ENCODE assay signal across 23 mouse cellular contexts in the genomic region with DNA sequence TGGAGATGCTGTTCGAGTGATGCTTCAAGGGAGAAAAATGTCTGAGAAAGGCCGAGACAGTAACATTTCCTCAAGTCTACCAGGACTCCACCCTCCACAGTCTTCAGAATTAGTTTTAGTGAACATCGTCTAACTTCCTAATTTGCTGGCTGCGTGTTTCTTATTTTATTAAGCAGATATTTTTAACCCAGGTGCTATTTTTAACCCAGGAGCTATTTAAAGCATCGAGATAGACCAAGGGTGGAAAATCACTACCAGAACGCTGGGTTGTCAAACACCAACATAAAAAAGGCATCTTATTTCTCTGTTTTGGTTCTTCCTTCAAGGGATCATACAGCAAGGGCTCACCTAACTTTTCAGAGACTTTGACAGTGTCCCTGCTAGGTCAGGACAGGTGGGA. TPM values are rescaled to one million over a fixed set of nuclear protein-coding genes. Genes with fewer than 3 reads are reported as not detected.
"Had no signal": no experiment of that assay in that cellular context is flagged by ENCODE, and none has a peak within 500 bp of the region (broad histone marks: within the 10 kb centered on the region; RNA-seq: fewer than 3 reads in every experiment).

No protein-coding gene starts in this region.

- H3K36me3 ChIP-seq: lung, embryonic 15.5 days; midbrain, embryonic 13.5 days; midbrain, embryonic 15.5 days; neural tube, embryonic 13.5 days; neural tube, embryonic 15.5 days; stomach, embryonic 15.5 days had no signal

- H3K27me3 ChIP-seq: lung, embryonic 15.5 days; midbrain, embryonic 13.5 days; midbrain, embryonic 15.5 days; neural tube, embryonic 13.5 days; neural tube, embryonic 15.5 days; stomach, embryonic 15.5 days had no signal

- H3K4me2 ChIP-seq: lung, embryonic 15.5 days; midbrain, embryonic 11.5 days; midbrain, embryonic 13.5 days; midbrain, embryonic 15.5 days; neural tube, embryonic 13.5 days; neural tube, embryonic 15.5 days; stomach, embryonic 15.5 days had no signal

- H3K4me1 ChIP-seq: midbrain, embryonic 13.5 days; midbrain, embryonic 15.5 days; neural tube, embryonic 13.5 days; neural tube, embryonic 15.5 days; stomach, embryonic 15.5 days had no signal

- DNase-seq: lung, adult 2 months; lung, postnatal 14 days; lung, postnatal 36 days; retina, postnatal 1 day; right cerebral cortex, adult 18-20 months; right cerebral cortex, postnatal 25 days; right cerebral cortex, postnatal 4 days; spleen, adult 18-20 months; thymus, adult 2 months; thymus, postnatal 25 days; thymus, postnatal 4 days had no signal

- H3K9me3 ChIP-seq: lung, embryonic 15.5 days; megakaryocyte, embryonic 14.5 days; midbrain, embryonic 13.5 days; midbrain, embryonic 15.5 days; neural tube, embryonic 13.5 days; neural tube, embryonic 15.5 days; stomach, embryonic 15.5 days had no signal

- H3K4me3 ChIP-seq: lung, embryonic 15.5 days; megakaryocyte, embryonic 14.5 days; midbrain, embryonic 13.5 days; midbrain, embryonic 15.5 days; myocyte; neural tube, embryonic 13.5 days; neural tube, embryonic 15.5 days; stomach, embryonic 15.5 days had no signal

- H3K27ac ChIP-seq: lung, embryonic 15.5 days; macrophage; midbrain, embryonic 13.5 days; midbrain, embryonic 15.5 days; neural tube, embryonic 13.5 days; neural tube, embryonic 15.5 days; stomach, embryonic 15.5 days; stomach, postnatal 0 days had no signal

- ATAC-seq: lung, postnatal 0 days; midbrain, embryonic 13.5 days; midbrain, embryonic 15.5 days had no signal

- H3K9ac ChIP-seq: lung, embryonic 15.5 days; midbrain, embryonic 13.5 days; midbrain, embryonic 15.5 days; neural tube, embryonic 13.5 days; neural tube, embryonic 15.5 days; stomach, embryonic 15.5 days had no signal

RNA-seq across cellular contexts. Expression of gene Sox5, which starts 39.2 kb away (rescaled TPM):
- polyA plus RNA-seq: macrophage had no signal
